Mouse (Mus musculus) R1 (cell line): ENCODE data around the gene Zfp658.
A peak's percentile ranks its signal among the peaks of the same experiment; 100 is the strongest.

ENCODE experiments used
- DNase-seq: peaks from one replicate; pipeline ENCODE4 v3.0.0-alpha.2; 2018; ENCODE audit warnings: low read depth, low spot score

Zfp658 gene

DNA sequence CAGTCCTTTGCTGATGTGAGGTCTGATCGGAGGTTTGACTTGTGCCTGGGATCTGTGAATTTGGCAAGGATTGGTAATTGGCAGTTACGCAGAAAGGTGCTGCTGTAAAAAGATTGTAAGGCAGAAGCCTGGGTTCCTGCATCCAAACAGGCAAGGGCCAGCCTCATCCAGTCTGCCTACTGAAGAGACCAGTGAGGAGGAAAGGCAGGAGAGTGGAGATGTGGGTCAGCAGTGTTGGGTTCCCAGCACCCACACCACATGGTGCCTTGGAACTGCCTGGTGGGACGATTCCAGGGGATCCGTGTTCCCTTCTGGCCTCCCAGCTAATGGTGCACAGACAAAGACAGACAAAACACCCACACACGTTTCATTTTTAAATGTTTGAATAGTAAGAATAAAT, 18.5 kb downstream of the Zfp658 start:
- no peak for DNase-seq

DNA sequence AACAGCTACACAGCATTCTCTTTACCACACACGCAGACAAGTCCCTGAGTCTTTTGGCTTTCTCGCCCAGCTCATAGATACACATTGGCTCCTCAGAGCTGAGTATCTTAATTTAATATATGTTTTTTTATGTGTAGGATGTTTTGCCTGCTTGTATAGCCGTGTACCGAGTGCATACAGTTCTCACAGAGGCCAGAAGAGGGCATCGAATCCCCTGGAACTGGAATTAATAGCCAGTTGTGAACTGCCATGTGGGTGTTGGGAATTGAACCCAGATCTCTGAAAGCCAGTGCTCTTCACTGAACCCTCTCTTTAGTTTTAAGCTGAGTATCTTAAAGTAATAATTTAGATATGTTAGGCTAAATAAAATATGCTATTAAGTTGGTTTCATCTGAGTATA, 22.7 kb downstream of the Zfp658 start:
- DNase-seq: peak; percentile 35

DNA sequence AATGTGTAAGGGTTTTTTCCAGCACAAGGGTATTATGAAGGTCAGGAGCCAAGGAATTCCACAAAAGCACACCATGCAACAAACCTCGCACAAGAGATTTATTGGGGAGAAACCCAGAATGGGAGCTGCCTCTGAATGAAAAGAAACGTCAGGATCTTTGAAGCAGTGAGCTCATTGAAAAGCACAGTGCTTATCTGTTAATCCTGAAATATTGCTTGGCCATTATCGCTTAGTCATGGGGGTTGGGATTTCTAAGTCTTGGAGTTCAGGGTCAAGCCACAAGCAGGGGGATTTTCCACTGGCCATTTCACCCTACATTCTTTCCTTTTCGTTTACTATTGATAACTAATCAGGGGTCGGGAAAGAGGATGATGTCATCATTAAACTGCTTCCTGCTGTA, 39.8 kb downstream of the Zfp658 start:
- peak; percentile 83 for DNase-seq

GRCm38 (mm10) chr7:43606896-43607742, 45.1 kb downstream of the Zfp658 start, which contains the start of gene Zfp819:
Zfp819 (plus strand) TSS chr7:43607169.
- DNase-seq: peak; percentile 94

- DNase-seq: peak; percentile 96
Observed at GRCm38 (mm10) chr7:43607743-43608287, 45.8 kb downstream of the Zfp658 start.

DNA sequence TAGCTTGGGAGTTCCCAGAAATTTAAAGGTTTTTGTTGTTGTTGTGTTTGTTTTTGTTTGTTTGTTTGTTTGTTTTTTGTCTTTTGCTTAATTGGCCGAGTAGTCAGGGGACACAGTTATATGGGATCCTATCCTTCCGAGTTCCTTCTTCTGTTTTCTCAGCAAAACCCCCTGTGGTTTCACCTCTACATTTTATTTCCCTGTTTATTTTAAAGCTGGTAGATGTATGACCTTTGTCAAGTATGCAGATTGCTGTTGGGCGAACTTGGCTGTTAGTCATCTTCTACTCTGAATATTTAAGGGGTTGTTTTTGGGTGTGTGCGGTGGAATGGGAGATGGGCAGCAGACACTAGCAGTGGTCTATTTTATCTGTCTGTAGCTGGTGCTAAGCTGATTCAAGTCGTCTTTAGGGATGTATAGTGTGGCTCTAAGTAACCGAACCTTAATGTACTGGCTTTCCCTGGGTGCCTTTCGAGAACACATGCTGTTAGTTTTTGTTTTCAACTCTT, 46.3 kb downstream of the Zfp658 start:
- DNase-seq: peak; percentile 50

DNA sequence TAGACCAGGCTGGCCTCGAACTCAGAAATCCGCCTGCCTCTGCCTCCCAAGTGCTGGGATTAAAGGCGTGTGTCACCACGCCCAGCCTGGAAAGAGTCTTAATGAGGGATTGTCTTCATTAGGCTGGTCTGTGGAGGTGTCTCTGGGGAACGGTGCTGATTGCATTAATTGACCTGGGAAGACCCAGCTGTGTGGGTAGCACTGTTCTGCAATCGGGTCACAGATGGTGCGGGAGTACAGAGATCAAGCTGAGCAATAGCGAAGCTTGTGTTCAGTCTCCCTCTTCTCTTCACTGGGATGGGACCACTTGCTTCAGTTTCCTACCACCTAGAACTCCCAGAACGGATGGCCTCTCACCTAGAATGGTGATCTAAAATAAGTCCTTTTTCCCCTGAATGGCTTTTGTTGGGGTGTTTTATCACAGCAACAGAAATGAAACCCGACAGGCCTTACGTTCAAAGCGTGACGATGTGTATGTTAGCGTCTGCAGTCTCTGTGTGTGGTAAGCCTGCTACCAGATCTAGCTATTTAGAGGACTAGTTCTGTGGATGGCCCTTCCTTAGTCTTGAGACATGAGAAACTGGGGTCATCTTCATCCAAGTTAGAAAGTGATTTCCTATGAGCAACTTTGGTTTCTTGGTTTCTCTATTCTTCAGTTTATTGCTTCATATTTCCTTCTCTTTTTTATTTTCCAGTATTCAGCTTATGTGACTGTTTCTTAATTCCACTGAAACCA, 51.9 kb downstream of the Zfp658 start:
- DNase-seq: no peak

GRCm38 (mm10) chr7:43622927-43623326, 60.9 kb downstream of the Zfp658 start:
- DNase-seq: no peak

DNA sequence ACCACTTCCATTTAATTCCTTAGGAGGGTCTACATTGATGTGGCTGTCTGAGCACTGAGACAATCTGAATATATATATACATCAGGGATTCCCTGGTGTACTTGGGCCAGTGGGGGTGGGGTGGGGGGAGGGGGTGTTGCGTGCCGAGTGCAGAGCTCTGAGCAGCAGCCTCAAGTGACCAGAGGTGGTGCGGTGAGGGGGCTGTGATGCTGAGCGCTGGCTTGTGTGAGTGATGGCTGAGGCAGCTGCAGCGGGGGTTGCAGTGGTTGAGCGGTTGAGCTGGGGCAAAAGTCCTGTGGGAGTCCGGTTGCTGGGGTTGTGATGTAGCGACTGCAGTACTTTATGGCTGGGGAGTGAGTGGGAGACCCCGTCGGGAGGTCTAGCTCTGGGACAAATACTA, 61.8 kb downstream of the Zfp658 start:
- DNase-seq: peak; percentile 52
